In genomic region chr3:146653692-146654091, GRCm38 (mm10) we compare ENCODE assay signal across 13 mouse cellular contexts. TPM values are rescaled to one million over a fixed set of nuclear protein-coding genes. Genes with fewer than 3 reads are reported as not detected.
A peak's percentile ranks its signal among the peaks of the same experiment; 100 is the strongest.
DNase-seq lines count a peak whose midpoint lies in the region; ATAC-seq and TF ChIP-seq lines count a peak whose summit lies in the region.
"Had no signal": no experiment of that assay in that cellular context is flagged by ENCODE, and none has a peak within 500 bp of the region (broad histone marks: within the 10 kb centered on the region; RNA-seq: fewer than 3 reads in every experiment).

No protein-coding gene starts in this region.

- DNase-seq in lung, adult 2 months, result no peak
- peak; percentile 52 for DNase-seq in c-Kit-positive CD71-positive TER-119-positive erythroid progenitor cells, embryonic 14.5 days (ENCODE audit: low spot score)
- DNase-seq in liver, embryonic 11.5 days (ENCODE audit: low spot score), result peak; percentile 41
- DNase-seq in cerebellum, postnatal 14 days, result no peak
- no peak for DNase-seq in adrenal gland, postnatal 25 days
- DNase-seq in hindbrain, embryonic 10.5 days (ENCODE audit: low spot score), result no peak
- DNase-seq: cerebellum, adult 2 months; thymus, postnatal 25 days had no signal

- no peak for TF ChIP-seq CTCF in lung, adult 2 months (IDR thresholded peaks at IDR 0.05; ENCODE audit: insufficient read depth, low read length)

- no peaks in the 10 kb centered on the region for H3K36me3 ChIP-seq in lung, embryonic 16.5 days (ENCODE audit: control insufficient read depth, insufficient read depth, low read length)
- no peaks in the 10 kb centered on the region for H3K36me3 ChIP-seq in liver, embryonic 11.5 days (ENCODE audit: control insufficient read depth, insufficient read depth, low read length)
- H3K36me3 ChIP-seq in hindbrain, embryonic 10.5 days, result no peaks in the 10 kb centered on the region

- peaks cover 5% of the 10 kb centered on the region; the same call in 1 of the 2 replicates for H3K4me1 ChIP-seq in lung, embryonic 16.5 days (replicated peaks; ENCODE audit: control insufficient read depth, insufficient read depth, low read length)
- H3K4me1 ChIP-seq in lung, adult 2 months (ENCODE audit: control insufficient read depth, insufficient read depth, low read length), result no peaks in the 10 kb centered on the region
- H3K4me1 ChIP-seq in liver, embryonic 11.5 days (replicated peaks; ENCODE audit: control insufficient read depth, insufficient read depth, low read length), result peaks cover 20% of the 10 kb centered on the region
- H3K4me1 ChIP-seq in hindbrain, embryonic 10.5 days (replicated peaks), result 0 out of 2 replicates have a peak, but pooled peaks cover 3% of the 10 kb centered on the region

- H3K9ac ChIP-seq in lung, embryonic 16.5 days (ENCODE audit: low read length), result no peak overlapping the region
- peak overlapping the region; percentile 1; the same call in 1 of the 2 replicates for H3K9ac ChIP-seq in liver, embryonic 11.5 days (ENCODE audit: low read depth, low read length)

- no peak for TF ChIP-seq POLR2A in lung, adult 2 months (IDR thresholded peaks at IDR 0.05; ENCODE audit: borderline replicate concordance, extremely low read depth, low read depth, low read length)

- H3K4me3 ChIP-seq in lung, embryonic 16.5 days (ENCODE audit: low read length), result no peak overlapping the region
- no peak overlapping the region for H3K4me3 ChIP-seq in lung, adult 2 months (replicated peaks; ENCODE audit: extremely low read depth, low read depth, low read length)
- H3K4me3 ChIP-seq in liver, embryonic 11.5 days (ENCODE audit: low read depth, low read length), result no peak overlapping the region
- H3K4me3 ChIP-seq in hindbrain, embryonic 10.5 days, result no peak overlapping the region
- H3K4me3 ChIP-seq: megakaryocyte, embryonic 14.5 days had no signal

- H3K4me2 ChIP-seq in lung, embryonic 16.5 days (ENCODE audit: low read depth, low read length), result no peak overlapping the region
- peak overlapping the region; percentile 32 for H3K4me2 ChIP-seq in liver, embryonic 11.5 days

- no peaks in the 10 kb centered on the region for H3K9me3 ChIP-seq in lung, embryonic 16.5 days (ENCODE audit: control insufficient read depth, low read length)
- H3K9me3 ChIP-seq in liver, embryonic 11.5 days (ENCODE audit: control insufficient read depth, low read length), result no peaks in the 10 kb centered on the region
- H3K9me3 ChIP-seq in hindbrain, embryonic 10.5 days, result no peaks in the 10 kb centered on the region
- H3K9me3 ChIP-seq: megakaryocyte, embryonic 14.5 days had no signal

- ATAC-seq in lung, embryonic 16.5 days (ENCODE audit: low read depth), result peak; percentile 20; the same call in 1 of the 2 replicates
- peak; percentile 94 for ATAC-seq in liver, embryonic 11.5 days (replicated peaks; ENCODE audit: low FRiP score)

- WGBS in lung, embryonic 16.5 days, result 48% methylated on average over 6 of the region's 6 CpGs
- 57% methylated on average over 6 of the region's 6 CpGs for WGBS in lung, adult 2 months
- 38% methylated on average over 6 of the region's 6 CpGs for WGBS in liver, embryonic 11.5 days
- WGBS in hindbrain, embryonic 10.5 days, result 84% methylated on average over 6 of the region's 6 CpGs

- no peaks in the 10 kb centered on the region for H3K27me3 ChIP-seq in lung, embryonic 16.5 days (ENCODE audit: control insufficient read depth, insufficient read depth, low read depth, low read length)
- H3K27me3 ChIP-seq in liver, embryonic 11.5 days (replicated peaks; ENCODE audit: control insufficient read depth, insufficient read depth, low read length), result no peaks in the 10 kb centered on the region
- H3K27me3 ChIP-seq in hindbrain, embryonic 10.5 days (ENCODE audit: insufficient read depth, poor library complexity, severe bottlenecking), result no peaks in the 10 kb centered on the region

- H3K27ac ChIP-seq in lung, embryonic 16.5 days (ENCODE audit: low read length), result no peak overlapping the region
- H3K27ac ChIP-seq in liver, embryonic 11.5 days (ENCODE audit: low read depth, low read length), result 0 out of 2 replicates have a peak overlapping the region, but pooled peaks have one; percentile 46
- no peak overlapping the region for H3K27ac ChIP-seq in hindbrain, embryonic 10.5 days

RNA-seq across cellular contexts. Expression of gene 4930503B20Rik, which starts 2.6 kb away (rescaled TPM):
- polyA plus RNA-seq in lung, embryonic 16.5 days (2015; fragmentation: Nextera tagmentation; extraction: Ambion mirVana), result not detected in 2 replicates
- polyA plus RNA-seq in lung, adult 2 months (2012; rRNA removed), result not detected in 2 replicates
- polyA plus RNA-seq in liver, embryonic 11.5 days (2014; fragmentation: Nextera tagmentation; extraction: Ambion mirVana), result not detected in 2 replicates
- total RNA-seq in adrenal gland, postnatal 25 days (2021), result 0.33 TPM in 1 of 2 replicates, not detected in the other
- not detected in 2 replicates for polyA plus RNA-seq in hindbrain, embryonic 10.5 days (2016; fragmentation: Nextera tagmentation; extraction: Ambion mirVana)
- total RNA-seq: left cerebral cortex, adult 8-10 months had no signal
- polyA plus RNA-seq: cerebellum, adult 2 months; large intestine, adult 2 months had no signal

RNA-seq across cellular contexts. Expression of gene Samd13, which starts 31.7 kb away (rescaled TPM):
- polyA plus RNA-seq in lung, embryonic 16.5 days (2015; fragmentation: Nextera tagmentation; extraction: Ambion mirVana), result 1.4 TPM in 2 replicates
- polyA plus RNA-seq in lung, adult 2 months (2012; rRNA removed), result 0.11 and 0.17 TPM in 2 replicates
- polyA plus RNA-seq in liver, embryonic 11.5 days (2014; fragmentation: Nextera tagmentation; extraction: Ambion mirVana), result 0.47 and 0.73 TPM in 2 replicates
- 0.82 TPM in 1 of 2 replicates, not detected in the other for total RNA-seq in adrenal gland, postnatal 25 days (2021)
- polyA plus RNA-seq in hindbrain, embryonic 10.5 days (2016; fragmentation: Nextera tagmentation; extraction: Ambion mirVana), result 0.71 and 1.1 TPM in 2 replicates
- polyA plus RNA-seq: cerebellum, adult 2 months had no signal

RNA-seq across cellular contexts. Expression of gene Dnase2b, which starts 38.3 kb away (rescaled TPM):
- 0.10 TPM in 1 of 2 replicates, not detected in the other for polyA plus RNA-seq in lung, embryonic 16.5 days (2015; fragmentation: Nextera tagmentation; extraction: Ambion mirVana)
- 0.04 TPM in 1 of 2 replicates, not detected in the other for polyA plus RNA-seq in lung, adult 2 months (2012; rRNA removed)
- 0.09 and 0.11 TPM in 2 replicates for polyA plus RNA-seq in liver, embryonic 11.5 days (2014; fragmentation: Nextera tagmentation; extraction: Ambion mirVana)
- total RNA-seq in adrenal gland, postnatal 25 days (2021), result 0.33 TPM in 1 of 2 replicates, not detected in the other
- not detected in 2 replicates for polyA plus RNA-seq in hindbrain, embryonic 10.5 days (2016; fragmentation: Nextera tagmentation; extraction: Ambion mirVana)
- total RNA-seq: left cerebral cortex, adult 8-10 months had no signal
- polyA plus RNA-seq: cerebellum, adult 2 months; heart, embryonic 16.5 days; large intestine, adult 2 months had no signal

Comparison
In these comparisons a context has a peak if more than half of its experiments do, and no peak if none do; other contexts are left out.
1. DNase-seq: peak in c-Kit-positive CD71-positive TER-119-positive erythroid progenitor cells, embryonic 14.5 days (single experiment) and liver, embryonic 11.5 days (single experiment); none in lung, adult 2 months (single experiment), cerebellum, postnatal 14 days (0 of 2), adrenal gland, postnatal 25 days (single experiment) and hindbrain, embryonic 10.5 days (single experiment).